Mouse (Mus musculus) midbrain, postnatal 0 days (tissue): ENCODE measurements around the gene Spsb3. TPM values are rescaled to one million over a fixed set of nuclear protein-coding genes. Genes with fewer than 3 reads are reported as not detected.
A peak's percentile ranks its signal among the peaks of the same experiment; 100 is the strongest.

Source experiments
- ATAC-seq: fragments of 200-750 bp; cut with Nextera tagmentation; 2 replicates; pipeline ENCODE4 v1.8.0; 2017; ENCODE audit warnings: moderate number of reproducible peaks, mild to moderate bottlenecking, moderate TSS enrichment, moderate library complexity; ENCODE audit not compliant: low FRiP score
- DNase-seq: peaks from one replicate; pipeline ENCODE4 v3.0.0-alpha.2; 2015; ENCODE audit warnings: low spot score
- H3K27ac ChIP-seq: fragments of 300-500 bp; sonication (generic); 2 replicates; pipeline ENCODE4 v1.5.1; 2014; ENCODE audit warnings: low read depth, mild to moderate bottlenecking, low read length, mixed read lengths
- H3K27me3 ChIP-seq: fragments of 300-500 bp; sonication (generic); 2 replicates; pipeline ENCODE4 v1.6.1; 2014; ENCODE audit warnings: low read length, control low read depth, mixed read lengths; ENCODE audit not compliant: insufficient read depth
- H3K36me3 ChIP-seq: fragments of 300-500 bp; sonication (generic); 2 replicates; pipeline ENCODE4 v1.6.1; 2014; ENCODE audit warnings: low read length, control low read depth, mixed read lengths; ENCODE audit not compliant: insufficient read depth
- H3K4me1 ChIP-seq: fragments of 300-500 bp; sonication (generic); 2 replicates; pipeline ENCODE4 v1.6.1; 2014; ENCODE audit warnings: mild to moderate bottlenecking, control low read depth, antibody characterized with exemption, low read length, mixed read lengths; ENCODE audit not compliant: insufficient read depth
- H3K4me2 ChIP-seq: fragments of 300-500 bp; sonication (generic); 2 replicates; pipeline ENCODE4 v1.6.1; 2014; ENCODE audit warnings: low read depth, mild to moderate bottlenecking, low read length, mixed read lengths; ENCODE audit not compliant: poor library complexity, severe bottlenecking
- H3K4me3 ChIP-seq: fragments of 300-500 bp; sonication (generic); 2 replicates; pipeline ENCODE4 v1.5.1; 2014; ENCODE audit warnings: low read depth, mild to moderate bottlenecking, low read length, moderate library complexity
- H3K9ac ChIP-seq: fragments of 300-500 bp; sonication (generic); replicated peaks from 2 replicates; pipeline ENCODE4 v1.6.1; 2014; ENCODE audit warnings: mild to moderate bottlenecking, low read length, moderate library complexity, mixed read lengths; ENCODE audit not compliant: poor library complexity, severe bottlenecking
- H3K9me3 ChIP-seq: fragments of 300-500 bp; sonication (generic); 2 replicates; pipeline ENCODE4 v1.6.1; 2016; ENCODE audit warnings: low read length, control low read depth
- CTCF ChIP-seq: IDR thresholded peaks from 2 replicates; pipeline ENCODE4 v1.5.1; 2016; ENCODE audit warnings: antibody characterized with exemption, mild to moderate bottlenecking
- WGBS: fragments of 180-500 bp; shearing (Covaris S2); extraction: QIAGEN DNeasy Blood & Tissue Kit; methylation state at CpG from one replicate; pipeline ENCODE4 v1.1.7; 2014; 5-methylcytosine and 5-hydroxymethylcytosine counted together
- polyA plus RNA-seq: library from polyadenylated mRNA; unstranded; fragments of >200 nt; fragmentation: Nextera tagmentation; extraction: Ambion mirVana; gene quantifications from 2 replicates; pipeline ENCODE4 v1.2.1, GENCODE M21; 2015
- total RNA-seq: library from RNA; depleted of rRNA; stranded (reverse); fragments of >200 nt; gene quantifications from 2 replicates; pipeline ENCODE4 v1.2.3, GENCODE M21; 2014

The Spsb3 gene
- total and polyA plus RNA-seq, 2 experiments from 2014 or later: 100 to 105 TPM

GRCm38 (mm10) chr17:24896993-24897269 is 10.5 kb downstream of the Spsb3 start:
- WGBS: 23% methylated on average over 11 of the region's 11 CpGs
- TF ChIP-seq CTCF: no peak
- DNase-seq (no peak), ATAC-seq (peak; percentile 12; the same call in 1 of the 2 replicates)
- H3K4me2 ChIP-seq: peak overlapping the region; percentile 98
- no peaks in the 10 kb centered on the region for H3K9me3 ChIP-seq
- peak overlapping the region; percentile 87 for H3K4me3 ChIP-seq
- H3K9ac ChIP-seq: peak overlapping the region; percentile 93
- H3K4me1 ChIP-seq: peaks cover 14% of the 10 kb centered on the region
- no peaks in the 10 kb centered on the region for H3K27me3 ChIP-seq
- peak overlapping the region; percentile 91 for H3K27ac ChIP-seq
- H3K36me3 ChIP-seq: peaks cover 54% of the 10 kb centered on the region

GRCm38 (mm10) chr17:24897600-24897999 is 11.2 kb downstream of the Spsb3 start:
- Histone ChIP-seq H3K36me3 (peaks cover 54% of the 10 kb centered on the region), H3K27ac (0 out of 2 replicates have a peak overlapping the region, but pooled peaks have one; percentile 91), H3K9me3 (no peaks in the 10 kb centered on the region), H3K9ac (peak overlapping the region; percentile 93), H3K4me2 (peak overlapping the region; percentile 98), H3K4me1 (peaks cover 14% of the 10 kb centered on the region), H3K27me3 (no peaks in the 10 kb centered on the region), H3K4me3 (peak overlapping the region; percentile 87)
- 79% methylated on average over 4 of the region's 4 CpGs for WGBS
- ATAC-seq (no peak), DNase-seq (no peak)
- no peak for TF ChIP-seq CTCF

- peak overlapping the region; percentile 93 for H3K9ac ChIP-seq
- peaks cover 54% of the 10 kb centered on the region for H3K36me3 ChIP-seq
- ATAC-seq (no peak), DNase-seq (no peak)
- H3K4me2 ChIP-seq: no peak overlapping the region
- H3K4me1 ChIP-seq: peaks cover 14% of the 10 kb centered on the region
- H3K27me3 ChIP-seq: no peaks in the 10 kb centered on the region
- no peaks in the 10 kb centered on the region for H3K9me3 ChIP-seq
- no peak for TF ChIP-seq CTCF
- WGBS: 82% methylated on average over 4 of the region's 4 CpGs
- no peak overlapping the region for H3K4me3 ChIP-seq
- no peak overlapping the region for H3K27ac ChIP-seq
Measured at GRCm38 (mm10) chr17:24898041-24898854, 11.8 kb downstream of the Spsb3 start.

DNA sequence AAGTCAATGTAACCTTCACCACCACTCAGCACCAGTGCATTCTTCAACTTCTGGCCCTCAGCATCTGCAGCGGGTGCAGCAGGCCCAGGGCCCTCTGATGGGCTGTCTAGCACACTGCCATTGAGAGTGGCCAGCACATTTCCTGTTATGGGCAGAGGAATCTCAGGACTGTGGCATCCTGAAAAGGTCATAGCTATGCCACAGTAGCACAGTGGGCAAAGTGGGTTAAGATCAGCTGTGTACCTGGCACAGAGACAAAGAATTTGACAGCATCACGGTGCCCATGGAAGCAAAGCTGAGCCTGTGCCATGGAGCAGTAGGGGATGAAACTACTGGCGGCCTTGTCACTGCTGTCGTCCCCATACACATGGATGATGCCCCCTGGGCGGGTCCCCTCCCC is 12.7 kb downstream of the Spsb3 start:
- WGBS: 79% methylated on average over 5 of the region's 5 CpGs
- Histone ChIP-seq H3K4me1 (peaks cover 14% of the 10 kb centered on the region), H3K4me3 (no peak overlapping the region), H3K27ac (no peak overlapping the region), H3K9ac (no peak overlapping the region), H3K4me2 (no peak overlapping the region), H3K36me3 (peaks cover 60% of the 10 kb centered on the region), H3K27me3 (no peaks in the 10 kb centered on the region), H3K9me3 (no peaks in the 10 kb centered on the region)
- no peak for TF ChIP-seq CTCF
- DNase-seq (no peak), ATAC-seq (no peak)

- 94% methylated on average over 6 of the region's 6 CpGs for WGBS
- no peak for DNase-seq
- no peak overlapping the region for H3K9ac ChIP-seq
- TF ChIP-seq CTCF: no peak
- no peak overlapping the region for H3K4me2 ChIP-seq
- no peaks in the 10 kb centered on the region for H3K9me3 ChIP-seq
- no peaks in the 10 kb centered on the region for H3K27me3 ChIP-seq
- H3K36me3 ChIP-seq: peaks cover 68% of the 10 kb centered on the region
- ATAC-seq: no peak
- no peak overlapping the region for H3K27ac ChIP-seq
- H3K4me3 ChIP-seq: no peak overlapping the region
- peaks cover 14% of the 10 kb centered on the region for H3K4me1 ChIP-seq
Measured at GRCm38 (mm10) chr17:24900014-24900413, 13.6 kb downstream of the Spsb3 start.

- H3K4me1 ChIP-seq: peaks cover 7% of the 10 kb centered on the region
- no peak for TF ChIP-seq CTCF
- H3K4me3 ChIP-seq: no peak overlapping the region
Measured at GRCm38 (mm10) chr17:24902124-24902523, 15.7 kb downstream of the Spsb3 start.

More at GRCm38 (mm10) chr17:24902124-24902523, 15.7 kb downstream of the Spsb3 start:
- 94% methylated on average over 5 of the region's 5 CpGs for WGBS
- H3K27me3 ChIP-seq: no peaks in the 10 kb centered on the region
- no peaks in the 10 kb centered on the region for H3K9me3 ChIP-seq
- peaks cover 89% of the 10 kb centered on the region for H3K36me3 ChIP-seq
- H3K27ac ChIP-seq: no peak overlapping the region
- DNase-seq: no peak
- H3K9ac ChIP-seq: no peak overlapping the region
- H3K4me2 ChIP-seq: no peak overlapping the region
- no peak for ATAC-seq
